Mouse (Mus musculus): ENCODE data around the gene Gm42906.

Gene Gm42906

GRCm38 (mm10) chr5:151151549-151151948, 276.4 kb downstream of the Gm42906 start:
- no peak for DNase-seq (ENCODE audit: low read depth, low spot score)

- DNase-seq (ENCODE audit: low read depth, low spot score), result no peak
These were observed 278.5 kb downstream of the Gm42906 start for GRCm38 (mm10) chr5:151149509-151149908.

GRCm38 (mm10) chr5:151148079-151148478, 279.9 kb downstream of the Gm42906 start:
- DNase-seq (ENCODE audit: low read depth, low spot score), result no peak

- DNase-seq (ENCODE audit: low read depth, low spot score), result no peak
These were observed 282.2 kb downstream of the Gm42906 start for GRCm38 (mm10) chr5:151145807-151146206.

GRCm38 (mm10) chr5:151143955-151144354, 284.0 kb downstream of the Gm42906 start:
- DNase-seq (ENCODE audit: low read depth, low spot score), result no peak

GRCm38 (mm10) chr5:151142671-151143601, 285.0 kb downstream of the Gm42906 start:
- no peak for DNase-seq (ENCODE audit: low read depth, low spot score)

GRCm38 (mm10) chr5:151142241-151142640, 285.7 kb downstream of the Gm42906 start:
- DNase-seq (ENCODE audit: low read depth, low spot score), result no peak

- DNase-seq (ENCODE audit: low read depth, low spot score), result no peak
These were observed 290.1 kb downstream of the Gm42906 start for GRCm38 (mm10) chr5:151137901-151138300.

GRCm38 (mm10) chr5:151137311-151137710, 290.7 kb downstream of the Gm42906 start:
- no peak for DNase-seq (ENCODE audit: low read depth, low spot score)

- no peak for DNase-seq (ENCODE audit: low read depth, low spot score)
These were observed 292.0 kb downstream of the Gm42906 start for GRCm38 (mm10) chr5:151135965-151136364.

- DNase-seq (ENCODE audit: low read depth, low spot score), result no peak
These were observed 292.7 kb downstream of the Gm42906 start for GRCm38 (mm10) chr5:151135078-151135826.

GRCm38 (mm10) chr5:151134202-151134601, 293.8 kb downstream of the Gm42906 start:
- DNase-seq (ENCODE audit: low read depth, low spot score), result no peak

- no peak for DNase-seq (ENCODE audit: low read depth, low spot score)
These were observed 294.2 kb downstream of the Gm42906 start for GRCm38 (mm10) chr5:151133744-151134143.

GRCm38 (mm10) chr5:151129762-151130161, 298.2 kb downstream of the Gm42906 start:
- no peak for DNase-seq (ENCODE audit: low read depth, low spot score)

GRCm38 (mm10) chr5:151127298-151127717, 300.7 kb downstream of the Gm42906 start:
- DNase-seq (ENCODE audit: low read depth, low spot score), result no peak

- DNase-seq (ENCODE audit: low read depth, low spot score), result no peak
These were observed 301.4 kb downstream of the Gm42906 start for GRCm38 (mm10) chr5:151126608-151127005.

- DNase-seq (ENCODE audit: low read depth, low spot score), result no peak
These were observed 301.9 kb downstream of the Gm42906 start for GRCm38 (mm10) chr5:151125985-151126607.

- no peak for DNase-seq (ENCODE audit: low read depth, low spot score)
These were observed 310.1 kb downstream of the Gm42906 start for GRCm38 (mm10) chr5:151117846-151118245.

- no peak for DNase-seq (ENCODE audit: low read depth, low spot score)
These were observed 311.6 kb downstream of the Gm42906 start for GRCm38 (mm10) chr5:151116192-151116887.

- no peak for DNase-seq (ENCODE audit: low read depth, low spot score)
These were observed 315.2 kb downstream of the Gm42906 start for GRCm38 (mm10) chr5:151112743-151113142.

- no peak for DNase-seq (ENCODE audit: low read depth, low spot score)
These were observed 316.7 kb downstream of the Gm42906 start for GRCm38 (mm10) chr5:151111080-151111871.
